Mouse (Mus musculus): Measurements from ENCODE around the gene Cxcl16. TPM values are rescaled to one million over a fixed set of nuclear protein-coding genes. Genes with fewer than 3 reads are reported as not detected.

The Cxcl16 gene
- polyA plus RNA-seq (2014; fragmentation: Nextera tagmentation; extraction: Ambion mirVana), result 7.8 and 8.6 TPM in 2 replicates

GRCm38 (mm10) chr11:70459601-70460101 lies at the start of gene Cxcl16:
Gene Cxcl16 (minus strand): TSS chr11:70459984.
- ATAC-seq (ENCODE audit: insufficient number of reproducible peaks, insufficient read depth, low FRiP score, low read depth), result peak; percentile 73
- Histone ChIP-seq H3K4me2 (replicated peaks; ENCODE audit: low read depth, low read length) (peak within 1 kb of the TSS; percentile 91), H3K4me3 (ENCODE audit: low read depth, low read length) (peak within 1 kb of the TSS; percentile 50), H3K4me1 (ENCODE audit: control insufficient read depth, insufficient read depth, low read length) (peaks cover 7% of the 10 kb centered on the region; the same call in 1 of the 2 replicates), H3K9me3 (ENCODE audit: control insufficient read depth, low read depth, low read length) (no peaks in the 10 kb centered on the region), H3K36me3 (ENCODE audit: control insufficient read depth, insufficient read depth, low read length) (no peaks in the 10 kb centered on the region), H3K27ac (ENCODE audit: low read length) (no peak within 1 kb of the TSS), H3K9ac (replicated peaks; ENCODE audit: low read depth, low read length) (peak within 1 kb of the TSS; percentile 28; the same call in 1 of the 2 replicates), H3K27me3 (ENCODE audit: control insufficient read depth, insufficient read depth, low read length) (0 out of 2 replicates have a peak, but pooled peaks cover 4% of the 10 kb centered on the region)
- 4% methylated on average over 30 of the region's 30 CpGs for WGBS

GRCm38 (mm10) chr11:70506962-70507515 lies 47.3 kb upstream of the Cxcl16 start:
- 73% methylated on average over 7 of the region's 7 CpGs for WGBS
- Histone ChIP-seq H3K9me3 (ENCODE audit: control insufficient read depth, low read depth, low read length) (no peaks in the 10 kb centered on the region), H3K36me3 (ENCODE audit: control insufficient read depth, insufficient read depth, low read length) (no peaks in the 10 kb centered on the region), H3K27me3 (ENCODE audit: control insufficient read depth, insufficient read depth, low read length) (no peaks in the 10 kb centered on the region), H3K4me2 (replicated peaks; ENCODE audit: low read depth, low read length) (no peak overlapping the region), H3K4me1 (ENCODE audit: control insufficient read depth, insufficient read depth, low read length) (peaks cover 3% of the 10 kb centered on the region; the same call in 1 of the 2 replicates), H3K4me3 (ENCODE audit: low read depth, low read length) (no peak overlapping the region), H3K27ac (ENCODE audit: low read length) (no peak overlapping the region), H3K9ac (replicated peaks; ENCODE audit: low read depth, low read length) (no peak overlapping the region)
- no peak for ATAC-seq (ENCODE audit: insufficient number of reproducible peaks, insufficient read depth, low FRiP score, low read depth)

- Histone ChIP-seq H3K36me3 (ENCODE audit: control insufficient read depth, insufficient read depth, low read length) (no peaks in the 10 kb centered on the region), H3K9ac (replicated peaks; ENCODE audit: low read depth, low read length) (no peak overlapping the region), H3K4me3 (ENCODE audit: low read depth, low read length) (no peak overlapping the region), H3K9me3 (ENCODE audit: control insufficient read depth, low read depth, low read length) (no peaks in the 10 kb centered on the region), H3K4me2 (replicated peaks; ENCODE audit: low read depth, low read length) (no peak overlapping the region), H3K27me3 (ENCODE audit: control insufficient read depth, insufficient read depth, low read length) (no peaks in the 10 kb centered on the region), H3K4me1 (ENCODE audit: control insufficient read depth, insufficient read depth, low read length) (peaks cover 3% of the 10 kb centered on the region; the same call in 1 of the 2 replicates), H3K27ac (ENCODE audit: low read length) (no peak overlapping the region)
- no peak for ATAC-seq (ENCODE audit: insufficient number of reproducible peaks, insufficient read depth, low FRiP score, low read depth)
- WGBS, result 24% methylated on average over 4 of the region's 4 CpGs
Observed at GRCm38 (mm10) chr11:70506385-70506784, 46.6 kb upstream of the Cxcl16 start.

GRCm38 (mm10) chr11:70504970-70505369 lies 45.2 kb upstream of the Cxcl16 start, which contains the start of gene Tm4sf5:
Gene Tm4sf5 (plus strand): TSS chr11:70505244.
- WGBS, result 48% methylated on average over 9 of the region's 9 CpGs

GRCm38 (mm10) chr11:70502018-70502417 lies 42.2 kb upstream of the Cxcl16 start:
- H3K27ac ChIP-seq (ENCODE audit: low read length), result no peak overlapping the region
- H3K36me3 ChIP-seq (ENCODE audit: control insufficient read depth, insufficient read depth, low read length), result no peaks in the 10 kb centered on the region
- no peak for ATAC-seq (ENCODE audit: insufficient number of reproducible peaks, insufficient read depth, low FRiP score, low read depth)
- H3K4me1 ChIP-seq (ENCODE audit: control insufficient read depth, insufficient read depth, low read length), result no peaks in the 10 kb centered on the region
- H3K4me2 ChIP-seq (replicated peaks; ENCODE audit: low read depth, low read length), result no peak overlapping the region
- H3K4me3 ChIP-seq (ENCODE audit: low read depth, low read length), result no peak overlapping the region
- no peak overlapping the region for H3K9ac ChIP-seq (replicated peaks; ENCODE audit: low read depth, low read length)
- H3K9me3 ChIP-seq (ENCODE audit: control insufficient read depth, low read depth, low read length), result no peaks in the 10 kb centered on the region
- WGBS, result 50% methylated on average over 3 of the region's 3 CpGs
- H3K27me3 ChIP-seq (ENCODE audit: control insufficient read depth, insufficient read depth, low read length), result no peaks in the 10 kb centered on the region

More at GRCm38 (mm10) chr11:70504970-70505369, 45.2 kb upstream of the Cxcl16 start, which contains the start of gene Tm4sf5:
- H3K4me2 ChIP-seq (replicated peaks; ENCODE audit: low read depth, low read length), result 0 out of 2 replicates have a peak within 1 kb of the TSS, but pooled peaks have one; percentile 15
- H3K9me3 ChIP-seq (ENCODE audit: control insufficient read depth, low read depth, low read length), result no peaks in the 10 kb centered on the region
- peak; percentile 85 for ATAC-seq (ENCODE audit: insufficient number of reproducible peaks, insufficient read depth, low FRiP score, low read depth)
- peaks cover 3% of the 10 kb centered on the region; the same call in 1 of the 2 replicates for H3K4me1 ChIP-seq (ENCODE audit: control insufficient read depth, insufficient read depth, low read length)
- H3K4me3 ChIP-seq (ENCODE audit: low read depth, low read length), result peak within 1 kb of the TSS; percentile 0; the same call in 1 of the 2 replicates
- peak within 1 kb of the TSS; percentile 7; the same call in 1 of the 2 replicates for H3K27ac ChIP-seq (ENCODE audit: low read length)
- H3K36me3 ChIP-seq (ENCODE audit: control insufficient read depth, insufficient read depth, low read length), result no peaks in the 10 kb centered on the region
- H3K27me3 ChIP-seq (ENCODE audit: control insufficient read depth, insufficient read depth, low read length), result no peaks in the 10 kb centered on the region
- no peak within 1 kb of the TSS; the same call in 1 of the 2 replicates for H3K9ac ChIP-seq (replicated peaks; ENCODE audit: low read depth, low read length)

DNA sequence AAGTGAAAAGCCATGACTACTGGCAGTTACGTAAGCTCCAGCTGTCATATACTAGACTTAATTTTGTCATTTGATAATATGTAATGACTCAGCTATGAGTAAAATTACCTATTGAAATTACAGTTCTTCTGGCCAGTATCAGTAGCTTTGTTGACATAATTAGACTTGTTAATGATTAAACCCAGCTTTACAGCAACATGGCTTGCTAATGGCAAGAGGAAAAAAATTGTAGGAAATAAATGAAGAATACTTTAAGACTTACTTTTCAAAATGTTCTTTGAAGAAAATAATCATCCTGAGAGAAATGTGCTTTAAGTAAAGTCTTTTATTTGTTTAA lies 40.7 kb upstream of the Cxcl16 start:
- H3K9me3 ChIP-seq (ENCODE audit: control insufficient read depth, low read depth, low read length), result no peaks in the 10 kb centered on the region
- no peak overlapping the region for H3K4me3 ChIP-seq (ENCODE audit: low read depth, low read length)
- no peak overlapping the region for H3K27ac ChIP-seq (ENCODE audit: low read length)
- H3K9ac ChIP-seq (replicated peaks; ENCODE audit: low read depth, low read length), result no peak overlapping the region
- H3K36me3 ChIP-seq (ENCODE audit: control insufficient read depth, insufficient read depth, low read length), result no peaks in the 10 kb centered on the region
- H3K4me1 ChIP-seq (ENCODE audit: control insufficient read depth, insufficient read depth, low read length), result no peaks in the 10 kb centered on the region
- no peak overlapping the region for H3K4me2 ChIP-seq (replicated peaks; ENCODE audit: low read depth, low read length)
- no peaks in the 10 kb centered on the region for H3K27me3 ChIP-seq (ENCODE audit: control insufficient read depth, insufficient read depth, low read length)
- 69% methylated on average over 1 of the region's 1 CpGs for whole genome bisulfite sequencing
- ATAC-seq (ENCODE audit: insufficient number of reproducible peaks, insufficient read depth, low FRiP score, low read depth), result no peak

GRCm38 (mm10) chr11:70499566-70500475 lies 40.0 kb upstream of the Cxcl16 start:
- Histone ChIP-seq H3K4me1 (ENCODE audit: control insufficient read depth, insufficient read depth, low read length) (no peaks in the 10 kb centered on the region), H3K27me3 (ENCODE audit: control insufficient read depth, insufficient read depth, low read length) (no peaks in the 10 kb centered on the region), H3K4me3 (ENCODE audit: low read depth, low read length) (no peak overlapping the region), H3K9me3 (ENCODE audit: control insufficient read depth, low read depth, low read length) (no peaks in the 10 kb centered on the region), H3K4me2 (replicated peaks; ENCODE audit: low read depth, low read length) (no peak overlapping the region), H3K9ac (replicated peaks; ENCODE audit: low read depth, low read length) (no peak overlapping the region), H3K27ac (ENCODE audit: low read length) (no peak overlapping the region), H3K36me3 (ENCODE audit: control insufficient read depth, insufficient read depth, low read length) (no peaks in the 10 kb centered on the region)
- ATAC-seq (ENCODE audit: insufficient number of reproducible peaks, insufficient read depth, low FRiP score, low read depth), result no peak
- WGBS, result 67% methylated on average over 14 of the region's 14 CpGs

- no peak overlapping the region for H3K27ac ChIP-seq (ENCODE audit: low read length)
Observed at GRCm38 (mm10) chr11:70489684-70490083, 29.9 kb upstream of the Cxcl16 start.

More at GRCm38 (mm10) chr11:70489684-70490083, 29.9 kb upstream of the Cxcl16 start:
- H3K9ac ChIP-seq (replicated peaks; ENCODE audit: low read depth, low read length), result no peak overlapping the region
- H3K4me1 ChIP-seq (ENCODE audit: control insufficient read depth, insufficient read depth, low read length), result no peaks in the 10 kb centered on the region
- H3K4me2 ChIP-seq (replicated peaks; ENCODE audit: low read depth, low read length), result no peak overlapping the region
- no peak overlapping the region for H3K4me3 ChIP-seq (ENCODE audit: low read depth, low read length)
- ATAC-seq (ENCODE audit: insufficient number of reproducible peaks, insufficient read depth, low FRiP score, low read depth), result no peak
- peaks cover 4% of the 10 kb centered on the region; the same call in 1 of the 2 replicates for H3K9me3 ChIP-seq (ENCODE audit: control insufficient read depth, low read depth, low read length)
- 85% methylated on average over 6 of the region's 6 CpGs for WGBS
- H3K36me3 ChIP-seq (ENCODE audit: control insufficient read depth, insufficient read depth, low read length), result no peaks in the 10 kb centered on the region
- H3K27me3 ChIP-seq (ENCODE audit: control insufficient read depth, insufficient read depth, low read length), result no peaks in the 10 kb centered on the region
